Mouse (Mus musculus) intestine, embryonic 16.5 days (tissue): ENCODE results near the gene Sphk2. TPM values are rescaled to one million over a fixed set of nuclear protein-coding genes. Genes with fewer than 3 reads are reported as not detected.

ENCODE experiments used
- ATAC-seq: fragments of 200-750 bp; cut with Nextera tagmentation; 2 replicates; pipeline ENCODE4 v1.8.0; 2017; ENCODE audit warnings: moderate TSS enrichment, moderate library complexity
- H3K27ac ChIP-seq: fragments of 300-500 bp; sonication (generic); 2 replicates; pipeline ENCODE4 v1.5.1; 2014; ENCODE audit warnings: mild to moderate bottlenecking, low read length
- H3K27me3 ChIP-seq: fragments of 300-500 bp; sonication (generic); replicated peaks from 2 replicates; pipeline ENCODE4 v1.6.1; 2014; ENCODE audit warnings: low read length, control low read depth, mixed read lengths; ENCODE audit not compliant: control insufficient read depth, insufficient read depth
- H3K36me3 ChIP-seq: fragments of 300-500 bp; sonication (generic); 2 replicates; pipeline ENCODE4 v1.6.1; 2014; ENCODE audit warnings: low read length, control low read depth; ENCODE audit not compliant: control insufficient read depth, insufficient read depth
- H3K4me1 ChIP-seq: fragments of 300-500 bp; sonication (generic); 2 replicates; pipeline ENCODE4 v1.6.1; 2014; ENCODE audit warnings: low read length, control low read depth, mixed read lengths; ENCODE audit not compliant: control insufficient read depth, insufficient read depth
- H3K4me2 ChIP-seq: fragments of 300-500 bp; sonication (generic); 2 replicates; pipeline ENCODE4 v1.6.1; 2014; ENCODE audit warnings: low read depth, low read length, control low read depth
- H3K4me3 ChIP-seq: fragments of 300-500 bp; sonication (generic); 2 replicates; pipeline ENCODE4 v1.5.1; 2014; ENCODE audit warnings: mild to moderate bottlenecking, low read length
- H3K9ac ChIP-seq: fragments of 300-500 bp; sonication (generic); 2 replicates; pipeline ENCODE4 v1.6.1; 2014; ENCODE audit warnings: low read depth, low read length
- H3K9me3 ChIP-seq: fragments of 300-500 bp; sonication (generic); 2 replicates; pipeline ENCODE4 v1.6.1; 2016; ENCODE audit warnings: low read length, control low read depth; ENCODE audit not compliant: control insufficient read depth
- WGBS: fragments of 180-500 bp; shearing (Covaris S2); extraction: QIAGEN DNeasy Blood & Tissue Kit; methylation state at CpG from one replicate; pipeline ENCODE4 v1.1.7; 2014; 5-methylcytosine and 5-hydroxymethylcytosine counted together
- polyA plus RNA-seq: library from polyadenylated mRNA; unstranded; fragments of >200 nt; fragmentation: Nextera tagmentation; extraction: Ambion mirVana; gene quantifications from 2 replicates; pipeline ENCODE4 v1.2.1, GENCODE M21; 2015

Sphk2 gene
- polyA plus RNA-seq, 1 experiment from 2014 or later = 55.6 TPM

DNA sequence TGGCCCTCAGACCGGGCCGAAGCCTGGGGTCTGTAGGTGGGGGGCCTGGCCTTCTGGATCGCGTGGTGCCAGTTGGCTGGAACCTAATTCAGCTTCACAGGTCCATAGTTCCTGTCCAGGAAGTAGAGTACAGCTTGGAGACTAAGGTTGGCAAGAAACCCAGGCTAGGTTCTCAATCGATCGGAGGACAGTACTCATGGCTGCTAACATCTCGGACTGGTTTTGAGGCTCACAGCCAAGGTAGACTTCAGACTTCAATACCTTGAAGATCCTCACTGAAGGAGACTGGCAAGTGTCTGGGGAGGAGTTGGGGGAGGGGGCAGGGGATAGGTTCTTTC lies 3.4 kb upstream of the Sphk2 start:
- Histone ChIP-seq H3K9ac (peak overlapping the region; percentile 49), H3K4me1 (peaks cover 29% of the 10 kb centered on the region), H3K9me3 (no peaks in the 10 kb centered on the region), H3K27me3 (no peaks in the 10 kb centered on the region), H3K36me3 (peaks cover 27% of the 10 kb centered on the region), H3K27ac (peak overlapping the region; percentile 42), H3K4me3 (peak overlapping the region; percentile 42), H3K4me2 (peak overlapping the region; percentile 55)
- ATAC-seq = no peak
- WGBS = 58% methylated on average over 7 of the region's 7 CpGs

DNA sequence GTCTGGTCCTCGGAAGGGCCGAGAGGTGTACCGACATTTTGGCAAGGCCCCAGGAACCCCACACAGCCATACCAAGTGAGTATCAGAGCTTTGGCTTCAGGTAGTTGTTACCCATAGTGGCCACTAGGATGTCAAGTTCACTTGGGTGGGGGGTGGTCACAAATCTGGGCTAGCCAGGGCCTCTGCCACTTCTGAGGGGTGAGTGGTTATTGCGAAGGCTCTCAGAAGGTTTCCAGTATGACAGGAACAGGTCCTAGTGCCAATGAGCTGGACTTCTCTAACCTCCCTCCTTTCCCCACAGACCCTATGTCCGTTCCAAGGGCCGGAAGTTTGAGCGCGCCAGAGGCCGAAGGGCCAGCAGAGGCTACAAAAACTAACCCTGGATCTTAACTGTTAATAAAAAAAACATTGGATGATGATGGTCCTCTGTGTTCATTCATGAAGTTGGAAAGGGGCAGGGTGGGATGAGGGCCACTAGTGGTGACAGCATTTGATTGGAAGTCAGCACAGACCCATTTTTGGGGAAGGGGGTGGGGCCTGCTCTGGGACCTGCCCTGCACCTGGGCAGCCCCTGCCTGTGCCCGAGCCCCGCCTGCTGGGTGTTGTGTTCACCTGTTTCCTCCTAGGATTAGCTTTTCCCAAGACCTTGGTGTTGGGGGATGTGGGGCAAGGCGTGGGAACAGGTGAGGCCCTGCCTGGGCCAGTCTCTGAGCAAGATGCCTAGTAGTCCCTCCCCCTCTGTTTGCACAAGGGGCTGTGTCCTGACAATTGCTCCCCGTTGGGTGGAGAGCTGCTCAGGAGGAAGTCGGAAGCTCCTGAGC lies 2.8 kb upstream of the Sphk2 start, which contains the start of gene Fam83e:
Fam83e (plus strand) TSS at position 800 of the 821 bp plus-strand sequence.
- WGBS = 68% methylated on average over 14 of the region's 14 CpGs
- peaks cover 27% of the 10 kb centered on the region for H3K36me3 ChIP-seq
- peak within 1 kb of the TSS; percentile 88 for H3K27ac ChIP-seq
- H3K9me3 ChIP-seq = no peaks in the 10 kb centered on the region
- H3K9ac ChIP-seq = peak within 1 kb of the TSS; percentile 98
- H3K27me3 ChIP-seq = no peaks in the 10 kb centered on the region
- ATAC-seq = peak; percentile 86
- peaks cover 35% of the 10 kb centered on the region for H3K4me1 ChIP-seq
- H3K4me2 ChIP-seq = peak within 1 kb of the TSS; percentile 81
- H3K4me3 ChIP-seq = peak within 1 kb of the TSS; percentile 85

DNA sequence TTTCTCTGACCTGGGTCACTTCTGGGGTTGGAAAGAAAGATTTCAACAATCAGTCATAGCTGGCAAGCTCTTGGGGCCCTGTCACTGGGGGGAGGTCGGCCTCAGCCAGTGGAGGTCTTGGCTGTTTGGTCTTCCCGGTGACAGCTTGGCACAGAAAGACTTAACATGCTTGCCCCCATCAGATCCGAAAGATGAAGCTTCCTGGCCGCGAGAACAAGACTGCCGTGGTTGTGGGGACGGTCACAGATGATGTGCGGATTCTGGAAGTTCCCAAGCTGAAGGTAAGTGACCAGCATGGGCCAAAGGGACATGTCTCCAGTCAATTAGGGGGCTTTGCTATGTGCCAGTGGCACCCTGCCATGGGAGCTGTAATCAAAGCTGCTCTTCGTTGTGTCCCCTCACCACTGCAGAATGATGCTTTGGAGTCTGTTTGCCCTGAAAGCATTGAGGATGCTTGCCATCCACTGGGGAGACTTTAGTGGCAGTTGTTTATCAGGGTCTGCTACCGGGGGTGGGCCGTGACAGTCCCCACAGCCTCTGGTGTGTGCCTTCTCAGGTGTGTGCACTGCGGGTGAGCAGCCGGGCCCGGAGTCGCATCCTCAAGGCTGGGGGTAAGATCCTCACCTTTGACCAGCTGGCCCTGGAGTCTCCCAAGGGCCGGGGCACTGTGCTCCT lies 2.1 kb upstream of the Sphk2 start:
- Histone ChIP-seq H3K36me3 (peaks cover 22% of the 10 kb centered on the region), H3K4me2 (peak overlapping the region; percentile 81), H3K27me3 (no peaks in the 10 kb centered on the region), H3K9me3 (no peaks in the 10 kb centered on the region), H3K27ac (peak overlapping the region; percentile 88), H3K4me1 (peaks cover 38% of the 10 kb centered on the region), H3K4me3 (peak overlapping the region; percentile 85), H3K9ac (peak overlapping the region; percentile 98)
- 85% methylated on average over 15 of the region's 16 CpGs for WGBS
- ATAC-seq = no peak

DNA sequence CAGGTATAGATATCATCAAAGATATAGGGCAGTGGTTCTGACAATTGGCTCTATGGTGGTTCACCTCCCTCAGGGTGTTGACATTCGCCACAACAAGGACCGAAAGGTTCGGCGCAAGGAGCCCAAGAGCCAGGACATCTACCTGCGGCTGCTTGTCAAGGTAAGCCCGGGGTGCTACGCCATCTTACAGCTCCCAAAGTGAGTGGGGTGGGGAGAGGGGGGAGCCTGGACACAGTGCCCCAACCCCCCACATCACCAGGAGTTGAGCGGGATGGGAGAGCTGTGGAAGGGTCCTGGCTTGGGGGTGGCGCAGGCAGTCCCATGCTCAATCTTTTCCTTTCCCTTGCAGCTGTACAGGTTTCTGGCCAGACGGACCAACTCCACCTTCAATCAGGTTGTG lies 1.4 kb upstream of the Sphk2 start:
- H3K4me2 ChIP-seq = peak overlapping the region; percentile 81
- H3K27ac ChIP-seq = peak overlapping the region; percentile 88
- peaks cover 18% of the 10 kb centered on the region for H3K36me3 ChIP-seq
- H3K4me1 ChIP-seq = peaks cover 43% of the 10 kb centered on the region
- 65% methylated on average over 10 of the region's 10 CpGs for WGBS
- peak overlapping the region; percentile 85 for H3K4me3 ChIP-seq
- H3K27me3 ChIP-seq = no peaks in the 10 kb centered on the region
- H3K9ac ChIP-seq = peak overlapping the region; percentile 98
- H3K9me3 ChIP-seq = no peaks in the 10 kb centered on the region
- no peak for ATAC-seq

DNA sequence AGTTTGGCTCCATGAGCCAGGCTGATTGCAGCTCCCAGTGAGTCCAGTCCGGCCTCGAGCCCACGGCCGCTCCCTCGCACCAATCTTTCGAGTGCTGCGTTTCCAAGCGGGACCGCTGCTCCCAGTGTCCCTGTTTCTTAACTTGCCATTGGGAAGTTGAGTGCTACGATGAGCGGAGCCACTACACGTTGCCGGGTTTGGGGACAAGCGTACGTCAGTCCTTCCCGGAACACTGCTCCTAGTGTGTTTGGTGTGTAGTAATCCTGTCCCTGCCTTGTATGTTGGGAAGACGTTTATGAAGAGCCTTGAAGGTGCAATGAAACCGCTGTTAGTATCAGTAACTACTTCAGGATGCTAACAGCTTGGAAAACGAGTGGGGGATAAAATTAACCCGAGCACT lies 529 bp upstream of the Sphk2 start:
- Histone ChIP-seq H3K4me3 (peak overlapping the region; percentile 85), H3K36me3 (peaks cover 12% of the 10 kb centered on the region; the same call in 1 of the 2 replicates), H3K27me3 (no peaks in the 10 kb centered on the region), H3K27ac (peak overlapping the region; percentile 88), H3K9me3 (no peaks in the 10 kb centered on the region), H3K9ac (peak overlapping the region; percentile 98), H3K4me2 (peak overlapping the region; percentile 81), H3K4me1 (peaks cover 46% of the 10 kb centered on the region)
- no peak for ATAC-seq
- WGBS = 0% methylated on average over 20 of the region's 20 CpGs

DNA sequence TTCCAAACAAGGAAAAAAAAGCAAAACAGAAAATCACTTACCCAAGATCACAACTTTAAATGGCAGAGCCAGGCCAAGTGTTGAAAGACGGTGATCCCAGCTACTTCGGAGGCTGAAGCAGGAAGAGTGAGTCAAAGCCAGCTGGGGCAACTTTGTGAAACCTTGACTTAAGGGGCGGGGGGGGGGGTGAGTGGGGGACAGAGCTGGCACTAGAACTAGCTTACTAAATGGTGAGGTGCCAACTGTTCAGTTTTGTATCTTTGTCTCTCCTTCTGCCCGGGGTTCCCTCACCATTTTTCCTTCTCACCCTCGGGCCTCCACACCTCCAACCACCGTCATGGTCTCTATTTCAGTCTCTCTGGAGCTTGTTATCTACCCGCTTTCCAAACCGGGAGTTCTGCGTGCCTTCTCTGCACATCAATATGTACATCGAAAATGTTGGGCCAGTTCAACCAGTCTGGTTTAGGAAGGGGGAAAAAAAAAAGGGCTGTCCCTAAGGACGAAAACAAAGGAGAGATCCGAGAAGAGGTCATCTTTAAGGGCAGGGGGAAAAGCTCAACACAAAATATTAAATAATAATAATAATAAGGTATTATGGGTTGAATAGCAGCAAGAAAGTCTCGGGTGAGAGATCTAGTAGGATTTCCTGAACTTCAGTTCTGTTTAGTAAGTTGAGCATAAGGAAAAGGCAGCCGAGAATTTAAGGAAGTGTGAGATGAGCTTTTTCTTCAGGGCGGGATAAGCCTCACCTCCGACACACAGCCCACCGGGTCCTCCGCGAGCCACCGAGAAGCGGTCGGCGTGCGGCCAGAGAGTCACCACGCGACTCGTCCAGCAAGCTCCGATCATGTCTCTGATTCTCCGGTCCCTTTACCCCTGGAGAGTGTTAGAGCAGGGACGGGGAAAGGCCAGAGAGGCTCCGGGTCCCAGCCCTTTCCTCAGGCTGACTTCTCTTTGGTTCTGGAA lies 567 bp downstream of the Sphk2 start:
- no peaks in the 10 kb centered on the region for H3K9me3 ChIP-seq
- H3K9ac ChIP-seq = peak overlapping the region; percentile 85
- H3K36me3 ChIP-seq = peaks cover 17% of the 10 kb centered on the region; the same call in 1 of the 2 replicates
- WGBS = 9% methylated on average over 31 of the region's 31 CpGs
- H3K27ac ChIP-seq = peak overlapping the region; percentile 91
- peaks cover 51% of the 10 kb centered on the region for H3K4me1 ChIP-seq
- no peaks in the 10 kb centered on the region for H3K27me3 ChIP-seq
- no peak for ATAC-seq
- peak overlapping the region; percentile 90 for H3K4me2 ChIP-seq
- H3K4me3 ChIP-seq = peak overlapping the region; percentile 85

DNA sequence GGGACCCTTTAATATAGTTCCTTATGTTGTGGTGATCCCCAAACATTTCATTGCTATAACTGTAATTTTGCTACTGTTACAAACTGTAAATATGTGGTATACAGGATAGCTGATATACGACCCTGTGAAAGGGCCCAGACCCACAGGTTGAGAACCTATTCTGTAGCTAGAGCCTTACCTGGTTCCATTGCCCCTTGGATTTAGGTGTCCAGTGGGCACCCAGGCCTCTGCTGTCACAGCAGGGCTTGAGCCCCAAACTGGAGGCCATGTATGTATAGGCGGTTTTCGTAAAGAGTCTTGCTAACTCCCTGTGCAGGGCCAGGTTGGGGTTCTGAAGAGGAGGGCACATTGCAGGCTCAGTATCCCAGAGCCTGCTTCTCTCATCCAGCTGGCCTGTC lies 1.3 kb downstream of the Sphk2 start:
- H3K4me3 ChIP-seq = peak overlapping the region; percentile 85
- peaks cover 23% of the 10 kb centered on the region; the same call in 1 of the 2 replicates for H3K36me3 ChIP-seq
- H3K27me3 ChIP-seq = no peaks in the 10 kb centered on the region
- peaks cover 50% of the 10 kb centered on the region for H3K4me1 ChIP-seq
- 88% methylated on average over 3 of the region's 3 CpGs for WGBS
- peak overlapping the region; percentile 90 for H3K4me2 ChIP-seq
- 0 out of 2 replicates have a peak overlapping the region, but pooled peaks have one; percentile 41 for H3K27ac ChIP-seq
- peak overlapping the region; percentile 54 for H3K9ac ChIP-seq
- H3K9me3 ChIP-seq = no peaks in the 10 kb centered on the region
- ATAC-seq = no peak

DNA sequence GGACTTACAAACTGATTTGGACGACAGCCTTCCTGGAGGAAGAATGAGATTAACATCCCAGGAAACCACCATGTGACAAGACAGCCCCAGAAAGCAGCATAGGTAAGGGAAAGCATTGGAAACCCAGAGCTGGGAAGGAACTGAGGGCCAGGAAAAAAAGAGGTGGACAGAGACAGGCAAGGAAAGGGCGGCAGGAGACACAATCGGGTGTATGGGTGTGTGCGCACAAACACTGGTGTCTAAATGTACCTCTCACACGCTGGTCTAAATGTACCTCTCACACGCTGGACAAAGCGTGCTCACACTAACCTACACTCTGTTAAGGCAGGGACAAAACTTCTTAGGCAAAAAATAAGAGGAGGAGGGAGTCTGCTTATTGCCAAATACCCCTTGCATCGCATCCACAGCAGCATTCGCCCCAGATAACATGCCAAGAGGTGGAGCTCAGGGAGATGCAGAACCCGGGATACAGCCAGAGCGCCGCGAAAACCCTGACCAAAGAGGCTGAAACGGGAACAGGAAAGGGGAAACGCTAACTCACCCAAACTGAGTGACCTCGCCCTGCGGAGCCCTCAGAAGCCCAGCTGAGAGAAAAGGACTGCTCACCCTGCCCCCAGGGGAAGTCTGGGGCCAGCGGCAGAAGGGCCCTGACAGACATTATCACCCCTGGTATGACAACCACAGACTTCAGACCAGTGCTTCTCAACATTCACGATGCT lies 1.9 kb downstream of the Sphk2 start:
- H3K9ac ChIP-seq = peak overlapping the region; percentile 54; the same call in 1 of the 2 replicates
- 79% methylated on average over 19 of the region's 19 CpGs for WGBS

More for the DNA sequence above, 1.9 kb downstream of the Sphk2 start:
- Histone ChIP-seq H3K36me3 (peaks cover 26% of the 10 kb centered on the region), H3K27me3 (no peaks in the 10 kb centered on the region), H3K4me3 (peak overlapping the region; percentile 37), H3K27ac (peak overlapping the region; percentile 73), H3K4me2 (peak overlapping the region; percentile 90), H3K9me3 (no peaks in the 10 kb centered on the region), H3K4me1 (peaks cover 50% of the 10 kb centered on the region)
- no peak for ATAC-seq
